Mouse (Mus musculus): ENCODE results near the gene Wdr45. TPM values are rescaled to one million over a fixed set of nuclear protein-coding genes. Genes with fewer than 3 reads are reported as not detected.

Gene Wdr45
- total and polyA plus RNA-seq, 3 experiments, result 18.0 to 24.1 (median 21.4) TPM

- Histone ChIP-seq H3K27me3 (replicated peaks) (no peaks in the 10 kb centered on the region), H3K27ac (ENCODE audit: insufficient read depth, low read depth) (no peak overlapping the region), H3K4me2 (ENCODE audit: insufficient read depth, low read depth, poor library complexity, severe bottlenecking) (no peak overlapping the region), H3K79me2 (replicated peaks; ENCODE audit: control insufficient read depth, extremely low read depth, insufficient read depth, poor library complexity, severe bottlenecking) (no peaks in the 10 kb centered on the region), H3K4me3 (replicated peaks in 1 of 3; ENCODE audit: low read depth in 2 of 3, low read length in 2 of 3, poor library complexity in 1 of 3) (no peak overlapping the region), H3K9ac (ENCODE audit: insufficient read depth, low read depth) (no peak overlapping the region), H3K9me3 (replicated peaks; ENCODE audit: low read length) (no peaks in the 10 kb centered on the region), H3K4me1 (ENCODE audit: control insufficient read depth in 1 of 2, insufficient read depth in 2 of 2) (peaks cover 7 to 62% of the 10 kb centered on the region in 2 experiments), H3K36me3 (replicated peaks in 1 of 2; ENCODE audit: control insufficient read depth in 1 of 2, insufficient read depth in 1 of 2, low read length in 1 of 2) (peaks cover 0 to 8% of the 10 kb centered on the region in 2 experiments)
- DNase-seq (ENCODE audit: extremely low read depth), result no peak
- no peak for TF ChIP-seq USF1 (IDR thresholded peaks at IDR 0.05; ENCODE audit: low read depth, low read length)
- no peak for TF ChIP-seq SMC3 (IDR thresholded peaks at IDR 0.05; ENCODE audit: low read depth, low read length)
- no peak for TF ChIP-seq TCF12 (IDR thresholded peaks at IDR 0.05; ENCODE audit: low read depth, low read length)
- no peak for TF ChIP-seq MAZ (IDR thresholded peaks at IDR 0.05; ENCODE audit: low read depth, low read length)
- TF ChIP-seq KAT2A (IDR thresholded peaks at IDR 0.05; ENCODE audit: insufficient replicate concordance, low read length), result no peak
- no peak for TF ChIP-seq UBTF (IDR thresholded peaks at IDR 0.05; ENCODE audit: low read depth, low read length)
- no peak for TF ChIP-seq NELFE (IDR thresholded peaks at IDR 0.05; ENCODE audit: low read depth, low read length)
- TF ChIP-seq BHLHE40 (IDR thresholded peaks at IDR 0.05; ENCODE audit: low read depth, low read length), result no peak
- in situ Hi-C loops (cut with MboI; ENCODE audit: low pct_ligation_motif_present, low pct_unique_long_range_greater_than_20kb, low sequenced_read_pairs), result no loop called here
- dilution Hi-C loops (cut with MboI; ENCODE audit: extremely low pct_ligation_motif_present, extremely low pct_unique_long_range_greater_than_20kb, low sequenced_read_pairs), result no loop called here
These were observed 27.0 kb downstream of the Wdr45 start for GRCm38 (mm10) chrX:7741103-7741502.

- no peaks in the 10 kb centered on the region for H3K36me3 ChIP-seq (replicated peaks in 1 of 2; ENCODE audit: control insufficient read depth in 1 of 2, insufficient read depth in 1 of 2, low read length in 1 of 2)
- H3K9ac ChIP-seq (ENCODE audit: insufficient read depth, low read depth), result no peak overlapping the region
- H3K9me3 ChIP-seq (replicated peaks; ENCODE audit: low read length), result no peaks in the 10 kb centered on the region
- in situ Hi-C loops (cut with MboI; ENCODE audit: low pct_ligation_motif_present, low pct_unique_long_range_greater_than_20kb, low sequenced_read_pairs), result no loop called here
- no peak for DNase-seq (ENCODE audit: extremely low read depth)
- H3K4me1 ChIP-seq (ENCODE audit: control insufficient read depth in 1 of 2, insufficient read depth in 2 of 2), result peaks cover 5 to 44% of the 10 kb centered on the region in 2 experiments; a peak in 3 of 4 replicates
- no peak overlapping the region for H3K4me3 ChIP-seq (replicated peaks in 1 of 3; ENCODE audit: low read depth in 2 of 3, low read length in 2 of 3, poor library complexity in 1 of 3)
- dilution Hi-C loops (cut with MboI; ENCODE audit: extremely low pct_ligation_motif_present, extremely low pct_unique_long_range_greater_than_20kb, low sequenced_read_pairs), result no loop called here
- no peak overlapping the region for H3K27ac ChIP-seq (ENCODE audit: insufficient read depth, low read depth)
- no peaks in the 10 kb centered on the region for H3K79me2 ChIP-seq (replicated peaks; ENCODE audit: control insufficient read depth, extremely low read depth, insufficient read depth, poor library complexity, severe bottlenecking)
- H3K27me3 ChIP-seq (replicated peaks), result no peaks in the 10 kb centered on the region
- no peak overlapping the region for H3K4me2 ChIP-seq (ENCODE audit: insufficient read depth, low read depth, poor library complexity, severe bottlenecking)
- TF ChIP-seq CTCF (conservative IDR thresholded peaks at IDR 0.05 in 1 of 2, IDR thresholded peaks at IDR 0.05 in 1 of 2; ENCODE audit: low read depth in 2 of 2, low read length in 2 of 2) (peak; percentile 21 to 50; a peak in 3 of 4 replicates), SMC3 (IDR thresholded peaks at IDR 0.05; ENCODE audit: low read depth, low read length) (peak; percentile 28; the same call in 1 of the 2 replicates), SIN3A (IDR thresholded peaks at IDR 0.05; ENCODE audit: low read length) (no peak), EP300 (IDR thresholded peaks at IDR 0.05; ENCODE audit: low read length) (no peak), MAX (IDR thresholded peaks at IDR 0.05; ENCODE audit: low read length) (0 out of 2 replicates have a peak, but pooled peaks have one; percentile 19)
These were observed 29.3 kb downstream of the Wdr45 start for GRCm38 (mm10) chrX:7743470-7743869.

DNA sequence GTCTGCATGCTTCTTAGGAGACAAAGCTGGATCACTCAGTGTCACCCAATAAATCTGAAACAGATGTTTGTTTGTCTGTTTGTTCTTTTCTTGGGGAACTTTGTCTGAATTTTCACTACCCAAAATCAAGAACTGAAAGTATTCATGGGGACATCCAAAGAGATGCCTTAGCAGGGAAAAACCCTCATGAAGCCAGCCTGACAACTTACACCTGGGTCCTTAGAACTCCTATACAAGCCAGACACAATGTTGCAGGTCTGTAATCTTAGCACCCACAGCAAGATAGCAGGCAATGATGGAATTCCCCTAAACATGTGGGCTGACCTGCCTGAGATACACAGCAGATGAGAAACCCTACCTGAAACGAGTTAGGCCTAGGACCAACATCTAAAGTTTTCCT, 30.8 kb downstream of the Wdr45 start:
- Histone ChIP-seq H3K27ac (ENCODE audit: insufficient read depth, low read depth) (peak overlapping the region; percentile 87), H3K9me3 (replicated peaks; ENCODE audit: low read length) (no peaks in the 10 kb centered on the region), H3K4me1 (ENCODE audit: control insufficient read depth in 1 of 2, insufficient read depth in 2 of 2) (peaks cover 5 to 40% of the 10 kb centered on the region in 2 experiments; a peak in 3 of 4 replicates), H3K27me3 (replicated peaks) (no peaks in the 10 kb centered on the region), H3K4me3 (replicated peaks in 1 of 3; ENCODE audit: low read depth in 2 of 3, low read length in 2 of 3, poor library complexity in 1 of 3) (no peak overlapping the region), H3K36me3 (replicated peaks in 1 of 2; ENCODE audit: control insufficient read depth in 1 of 2, insufficient read depth in 1 of 2, low read length in 1 of 2) (no peaks in the 10 kb centered on the region), H3K79me2 (replicated peaks; ENCODE audit: control insufficient read depth, extremely low read depth, insufficient read depth, poor library complexity, severe bottlenecking) (no peaks in the 10 kb centered on the region), H3K4me2 (ENCODE audit: insufficient read depth, low read depth, poor library complexity, severe bottlenecking) (peak overlapping the region; percentile 36), H3K9ac (ENCODE audit: insufficient read depth, low read depth) (no peak overlapping the region)
- in situ Hi-C loops (cut with MboI; ENCODE audit: low pct_ligation_motif_present, low pct_unique_long_range_greater_than_20kb, low sequenced_read_pairs), result no loop called here
- DNase-seq (ENCODE audit: extremely low read depth), result peak; percentile 45
- dilution Hi-C loops (cut with MboI; ENCODE audit: extremely low pct_ligation_motif_present, extremely low pct_unique_long_range_greater_than_20kb, low sequenced_read_pairs), result no loop called here
- TF ChIP-seq MAX (IDR thresholded peaks at IDR 0.05; ENCODE audit: low read length) (peak; percentile 35; the same call in 1 of the 2 replicates), KAT2A (IDR thresholded peaks at IDR 0.05; ENCODE audit: insufficient replicate concordance, low read length) (no peak), IRF4 (IDR thresholded peaks at IDR 0.05; ENCODE audit: low read depth, low read length) (peak; percentile 82), ZKSCAN1 (IDR thresholded peaks at IDR 0.05; ENCODE audit: borderline replicate concordance, low read depth, low read length) (no peak), NELFE (IDR thresholded peaks at IDR 0.05; ENCODE audit: low read depth, low read length) (no peak), ELF1 (IDR thresholded peaks at IDR 0.05; ENCODE audit: low read depth, low read length) (no peak), CHD1 (IDR thresholded peaks at IDR 0.05; ENCODE audit: low read depth, low read length) (no peak), USF1 (IDR thresholded peaks at IDR 0.05; ENCODE audit: low read depth, low read length) (no peak), ZC3H11A (IDR thresholded peaks at IDR 0.05; ENCODE audit: low read depth, low read length) (no peak), SIN3A (IDR thresholded peaks at IDR 0.05; ENCODE audit: low read length) (no peak), RCOR1 (conservative IDR thresholded peaks at IDR 0.05; ENCODE audit: low read depth, low read length) (peak; percentile 50; the same call in 1 of the 2 replicates), E2F4 (IDR thresholded peaks at IDR 0.05; ENCODE audit: insufficient replicate concordance, low read depth, low read length) (no peak), HCFC1 (IDR thresholded peaks at IDR 0.05; ENCODE audit: low read depth, low read length) (no peak), USF2 (conservative IDR thresholded peaks at IDR 0.05; ENCODE audit: low read depth, low read length) (no peak), CHD2 (IDR thresholded peaks at IDR 0.05; ENCODE audit: low read length) (no peak), TCF12 (IDR thresholded peaks at IDR 0.05; ENCODE audit: low read depth, low read length) (0 out of 2 replicates have a peak, but pooled peaks have one; percentile 35), MXI1 (IDR thresholded peaks at IDR 0.05; ENCODE audit: low read depth, low read length) (no peak), ETS1 (conservative IDR thresholded peaks at IDR 0.05; ENCODE audit: low read depth, low read length) (peak; percentile 46), MEF2A (IDR thresholded peaks at IDR 0.05; ENCODE audit: borderline replicate concordance, low read depth, low read length) (peak; percentile 44; the same call in 1 of the 2 replicates)

Measured in CH12.LX (cell line).